Mouse (Mus musculus) lung, embryonic 16.5 days (tissue): ENCODE results near the gene Cdk20. TPM values are rescaled to one million over a fixed set of nuclear protein-coding genes. Genes with fewer than 3 reads are reported as not detected.

Experiments
- ATAC-seq: fragments of 200-750 bp; cut with Nextera tagmentation; 2 replicates; pipeline ENCODE4 v1.8.0; 2017; ENCODE audit warnings: low read depth, mild to moderate bottlenecking, moderate library complexity
- H3K27ac ChIP-seq: fragments of 300-500 bp; sonication (generic); 2 replicates; pipeline ENCODE4 v1.5.1; 2014; ENCODE audit warnings: mild to moderate bottlenecking, control low read depth, low read length
- H3K27me3 ChIP-seq: fragments of 300-500 bp; sonication (generic); 2 replicates; pipeline ENCODE4 v1.6.1; 2014; ENCODE audit warnings: low read depth, low read length, mixed read lengths; ENCODE audit not compliant: control insufficient read depth, insufficient read depth
- H3K36me3 ChIP-seq: fragments of 300-500 bp; sonication (generic); 2 replicates; pipeline ENCODE4 v1.6.1; 2014; ENCODE audit warnings: low read length; ENCODE audit not compliant: control insufficient read depth, insufficient read depth
- H3K4me1 ChIP-seq: fragments of 300-500 bp; sonication (generic); replicated peaks from 2 replicates; pipeline ENCODE4 v1.6.1; 2014; ENCODE audit warnings: low read length, mixed read lengths; ENCODE audit not compliant: control insufficient read depth, insufficient read depth
- H3K4me2 ChIP-seq: fragments of 300-500 bp; sonication (generic); 2 replicates; pipeline ENCODE4 v1.6.1; 2014; ENCODE audit warnings: low read depth, low read length, control low read depth
- H3K4me3 ChIP-seq: fragments of 300-500 bp; sonication (generic); 2 replicates; pipeline ENCODE4 v1.5.1; 2014; ENCODE audit warnings: mild to moderate bottlenecking, low read length, control low read depth
- H3K9ac ChIP-seq: fragments of 300-500 bp; sonication (generic); 2 replicates; pipeline ENCODE4 v1.6.1; 2014; ENCODE audit warnings: low read length, control low read depth
- H3K9me3 ChIP-seq: fragments of 300-500 bp; sonication (generic); 2 replicates; pipeline ENCODE4 v1.6.1; 2016; ENCODE audit warnings: low read length; ENCODE audit not compliant: control insufficient read depth
- WGBS: fragments of 180-500 bp; shearing (Covaris S2); extraction: QIAGEN DNeasy Blood & Tissue Kit; methylation state at CpG from one replicate; pipeline ENCODE4 v1.1.7; 2014; 5-methylcytosine and 5-hydroxymethylcytosine counted together
- polyA plus RNA-seq: library from polyadenylated mRNA; unstranded; fragments of >200 nt; fragmentation: Nextera tagmentation; extraction: Ambion mirVana; gene quantifications from 2 replicates; pipeline ENCODE4 v1.2.1, GENCODE M21; 2015

Gene Cdk20
- polyA plus RNA-seq, 1 experiment from 2014 or later = 8.8 TPM

GRCm38 (mm10) chr13:64416955-64417601 is 15.0 kb upstream of the Cdk20 start:
- Histone ChIP-seq H3K4me3 (no peak overlapping the region), H3K4me2 (no peak overlapping the region), H3K9ac (no peak overlapping the region), H3K27me3 (no peaks in the 10 kb centered on the region), H3K36me3 (no peaks in the 10 kb centered on the region), H3K27ac (no peak overlapping the region), H3K4me1 (no peaks in the 10 kb centered on the region), H3K9me3 (no peaks in the 10 kb centered on the region)
- peak; percentile 64 for ATAC-seq
- WGBS = 32% methylated on average over 5 of the region's 5 CpGs

GRCm38 (mm10) chr13:64420847-64421246 is 11.3 kb upstream of the Cdk20 start:
- no peak overlapping the region for H3K4me3 ChIP-seq
- H3K9ac ChIP-seq = no peak overlapping the region
- H3K4me2 ChIP-seq = no peak overlapping the region
- no peak for ATAC-seq
- no peaks in the 10 kb centered on the region for H3K4me1 ChIP-seq
- WGBS = 35% methylated on average over 1 of the region's 1 CpGs
- H3K27me3 ChIP-seq = no peaks in the 10 kb centered on the region
- no peaks in the 10 kb centered on the region for H3K9me3 ChIP-seq
- H3K36me3 ChIP-seq = no peaks in the 10 kb centered on the region
- H3K27ac ChIP-seq = no peak overlapping the region

DNA sequence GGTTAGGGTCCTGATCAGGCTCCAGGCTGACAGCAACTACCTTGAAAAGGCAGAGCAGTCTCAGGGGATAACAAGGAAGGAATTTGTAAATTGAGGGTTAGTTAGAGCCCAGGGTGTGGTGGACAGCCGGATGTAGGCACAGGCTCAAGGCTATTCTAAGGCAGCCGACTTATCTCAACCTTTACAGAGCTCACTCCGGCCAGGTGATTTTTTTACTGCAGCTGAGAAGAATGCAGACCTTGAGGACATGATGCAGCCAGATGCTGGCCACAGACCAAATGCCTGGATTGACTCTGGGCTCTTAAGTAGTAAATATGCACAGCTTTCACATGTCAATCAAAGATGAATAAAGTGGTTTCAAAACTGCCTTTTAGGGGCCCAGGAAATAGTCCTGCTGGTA is 10.7 kb upstream of the Cdk20 start:
- H3K36me3 ChIP-seq = no peaks in the 10 kb centered on the region
- H3K4me2 ChIP-seq = no peak overlapping the region
- no peaks in the 10 kb centered on the region for H3K27me3 ChIP-seq
- no peak overlapping the region for H3K4me3 ChIP-seq
- no peak overlapping the region for H3K27ac ChIP-seq
- no peak for ATAC-seq
- no peaks in the 10 kb centered on the region for H3K9me3 ChIP-seq
- H3K4me1 ChIP-seq = no peaks in the 10 kb centered on the region
- no peak overlapping the region for H3K9ac ChIP-seq
- WGBS = 34% methylated on average over 3 of the region's 3 CpGs

GRCm38 (mm10) chr13:64421952-64422606 is 10.0 kb upstream of the Cdk20 start:
- no peak overlapping the region for H3K27ac ChIP-seq
- H3K9me3 ChIP-seq = no peaks in the 10 kb centered on the region
- no peak overlapping the region for H3K4me2 ChIP-seq
- 79% methylated on average over 7 of the region's 7 CpGs for WGBS
- no peak overlapping the region for H3K4me3 ChIP-seq
- no peaks in the 10 kb centered on the region for H3K36me3 ChIP-seq
- H3K27me3 ChIP-seq = no peaks in the 10 kb centered on the region
- H3K4me1 ChIP-seq = no peaks in the 10 kb centered on the region
- no peak for ATAC-seq
- H3K9ac ChIP-seq = no peak overlapping the region

DNA sequence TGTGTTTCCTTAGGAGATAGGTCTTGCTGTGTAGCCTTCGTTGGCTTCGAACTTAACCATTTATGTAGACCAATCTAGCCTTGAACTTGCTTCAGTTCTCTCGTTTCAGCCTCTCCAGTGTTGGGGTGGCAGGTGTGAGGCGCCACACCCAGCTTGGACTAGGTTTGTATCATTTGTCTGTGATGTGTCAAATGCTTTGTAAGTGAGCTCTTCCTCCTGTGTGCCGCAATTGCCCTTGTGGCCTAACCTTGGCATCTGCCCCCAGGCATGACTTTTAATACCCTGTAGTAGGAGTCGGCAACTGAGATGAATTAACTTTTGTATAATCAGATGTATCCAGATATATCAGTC is 9.5 kb upstream of the Cdk20 start:
- ATAC-seq = no peak

GRCm38 (mm10) chr13:64424347-64424746 is 7.8 kb upstream of the Cdk20 start:
- ATAC-seq = no peak
- Histone ChIP-seq H3K36me3 (no peaks in the 10 kb centered on the region), H3K4me1 (no peaks in the 10 kb centered on the region), H3K4me3 (no peak overlapping the region), H3K27ac (no peak overlapping the region), H3K27me3 (no peaks in the 10 kb centered on the region), H3K9ac (no peak overlapping the region), H3K9me3 (no peaks in the 10 kb centered on the region), H3K4me2 (no peak overlapping the region)
- 76% methylated on average over 2 of the region's 3 CpGs for WGBS

More for the DNA sequence above, 9.5 kb upstream of the Cdk20 start:
- Histone ChIP-seq H3K4me1 (no peaks in the 10 kb centered on the region), H3K9me3 (no peaks in the 10 kb centered on the region), H3K27ac (no peak overlapping the region), H3K4me2 (no peak overlapping the region), H3K36me3 (no peaks in the 10 kb centered on the region), H3K4me3 (no peak overlapping the region), H3K9ac (no peak overlapping the region), H3K27me3 (no peaks in the 10 kb centered on the region)
- 84% methylated on average over 6 of the region's 6 CpGs for WGBS

- Histone ChIP-seq H3K4me1 (no peaks in the 10 kb centered on the region), H3K9me3 (no peaks in the 10 kb centered on the region), H3K4me2 (no peak overlapping the region), H3K27me3 (no peaks in the 10 kb centered on the region), H3K27ac (no peak overlapping the region), H3K36me3 (no peaks in the 10 kb centered on the region), H3K4me3 (no peak overlapping the region), H3K9ac (no peak overlapping the region)
- WGBS = 29% methylated on average over 1 of the region's 1 CpGs
- no peak for ATAC-seq
These were observed 6.8 kb upstream of the Cdk20 start for GRCm38 (mm10) chr13:64425280-64425679.

DNA sequence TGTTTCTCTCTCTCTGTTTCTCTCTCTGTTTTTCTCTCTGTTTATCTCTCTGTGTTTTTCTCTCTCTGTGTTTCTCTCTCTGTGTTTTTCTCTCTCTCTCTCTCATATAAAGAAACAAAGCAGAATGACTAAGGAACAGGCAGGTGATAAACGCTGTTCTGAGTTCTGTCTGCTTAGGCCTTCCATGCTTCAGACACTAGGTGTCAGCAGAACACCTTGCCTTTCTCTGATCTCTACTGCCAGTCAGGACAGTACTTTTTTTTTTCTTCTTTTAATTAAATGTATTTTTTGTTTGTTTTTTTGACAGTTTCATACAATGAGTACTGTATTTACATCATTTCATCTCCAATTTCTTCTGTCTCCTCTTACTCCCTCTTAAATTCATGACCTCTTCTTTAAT is 2.8 kb upstream of the Cdk20 start:
- H3K27ac ChIP-seq = no peak overlapping the region
- H3K4me2 ChIP-seq = no peak overlapping the region
- H3K9me3 ChIP-seq = no peaks in the 10 kb centered on the region
- H3K4me3 ChIP-seq = no peak overlapping the region
- H3K36me3 ChIP-seq = no peaks in the 10 kb centered on the region
- WGBS = 10% methylated on average over 1 of the region's 1 CpGs
- H3K4me1 ChIP-seq = peaks cover 2% of the 10 kb centered on the region; the same call in 1 of the 2 replicates
- no peak overlapping the region for H3K9ac ChIP-seq
- no peaks in the 10 kb centered on the region for H3K27me3 ChIP-seq
- no peak for ATAC-seq

DNA sequence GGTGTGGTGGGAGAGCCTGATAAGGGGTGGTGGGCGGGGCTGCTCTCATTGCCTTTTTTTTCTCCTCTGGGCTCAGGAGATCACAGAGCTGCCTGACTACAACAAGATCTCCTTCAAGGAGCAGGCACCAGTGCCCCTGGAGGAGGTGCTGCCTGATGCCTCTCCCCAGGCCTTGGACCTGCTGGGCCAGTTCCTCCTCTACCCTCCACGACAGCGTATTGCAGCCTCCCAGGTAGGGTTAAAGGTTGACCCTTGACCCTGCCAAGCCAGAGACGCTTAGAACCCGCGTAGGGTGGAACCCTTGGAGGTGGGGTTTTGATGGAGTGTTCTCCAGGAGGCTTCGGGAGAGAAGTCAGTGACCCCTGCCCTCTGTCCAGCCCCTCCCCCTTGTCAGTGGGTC is 5.7 kb downstream of the Cdk20 start:
- Histone ChIP-seq H3K27me3 (no peaks in the 10 kb centered on the region), H3K36me3 (no peaks in the 10 kb centered on the region), H3K4me2 (no peak overlapping the region), H3K27ac (no peak overlapping the region), H3K9me3 (no peaks in the 10 kb centered on the region), H3K4me3 (no peak overlapping the region), H3K9ac (no peak overlapping the region), H3K4me1 (no peaks in the 10 kb centered on the region; the same call in 1 of the 2 replicates)
- no peak for ATAC-seq
- WGBS = 41% methylated on average over 7 of the region's 7 CpGs
